Mouse (Mus musculus): Measurements from ENCODE around the gene 4930451I11Rik.

DNA sequence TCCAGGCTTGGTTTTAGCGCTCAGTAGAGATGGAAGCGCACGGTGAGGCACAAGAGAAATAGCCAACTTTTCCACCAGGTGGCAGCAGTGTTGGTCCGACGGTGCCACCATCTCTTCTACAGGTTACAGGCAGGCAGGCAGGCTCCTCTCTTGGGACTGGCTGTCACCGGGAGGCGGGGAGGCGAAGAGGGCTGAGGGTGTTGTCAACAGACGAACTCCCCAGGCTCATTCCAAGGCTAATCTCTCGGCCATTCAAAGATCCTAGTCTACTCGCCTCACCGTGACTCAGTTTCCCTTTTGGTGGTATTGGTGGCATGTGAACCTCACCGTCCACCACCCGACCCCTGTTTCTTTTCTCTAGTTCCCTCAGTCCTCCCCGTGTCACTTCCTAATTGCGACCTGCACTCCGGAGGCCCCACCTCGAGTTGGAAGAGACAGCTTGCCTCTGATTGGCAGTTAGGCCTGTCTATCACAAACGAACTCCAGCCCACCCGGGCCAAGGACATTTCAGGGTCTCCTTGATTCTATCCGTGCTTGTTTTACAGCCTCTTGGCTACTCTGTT, 678 bp upstream of the 4930451I11Rik start:
- TF ChIP-seq CTCF (IDR thresholded peaks at IDR 0.05; ENCODE audit: low read depth, low read length) = peak; percentile 93
- TF ChIP-seq POLR2A (IDR thresholded peaks at IDR 0.05; ENCODE audit: extremely low read depth, insufficient read depth, low read length) = no peak
